Mouse (Mus musculus) heart, embryonic 13.5 days (tissue): ENCODE measurements around the gene Map4k4. TPM values are rescaled to one million over a fixed set of nuclear protein-coding genes. Genes with fewer than 3 reads are reported as not detected.

Experiments used
- ATAC-seq: fragments of 200-750 bp; cut with Nextera tagmentation; 2 replicates; pipeline ENCODE4 v1.8.0; 2017; ENCODE audit warnings: moderate TSS enrichment; ENCODE audit not compliant: insufficient number of reproducible peaks, low FRiP score, low TSS enrichment; ENCODE audit errors: extremely low read depth
- H3K27ac ChIP-seq: fragments of 300-500 bp; sonication (generic); replicated peaks from 2 replicates; pipeline ENCODE4 v1.5.1; 2015; ENCODE audit warnings: moderate library complexity, mild to moderate bottlenecking, inconsistent platforms
- H3K27me3 ChIP-seq: fragments of 300-500 bp; sonication (generic); replicated peaks from 2 replicates; pipeline ENCODE4 v1.6.1; 2015; ENCODE audit warnings: mild to moderate bottlenecking, inconsistent platforms
- H3K36me3 ChIP-seq: fragments of 300-500 bp; sonication (generic); 2 replicates; pipeline ENCODE4 v1.6.1; 2015; ENCODE audit warnings: mild to moderate bottlenecking, inconsistent platforms
- H3K4me1 ChIP-seq: fragments of 300-500 bp; sonication (generic); 2 replicates; pipeline ENCODE4 v1.6.1; 2015; ENCODE audit warnings: inconsistent platforms
- H3K4me2 ChIP-seq: fragments of 300-500 bp; sonication (generic); 2 replicates; pipeline ENCODE4 v1.6.1; 2015; ENCODE audit warnings: inconsistent platforms, mild to moderate bottlenecking, moderate library complexity
- H3K4me3 ChIP-seq: fragments of 300-500 bp; sonication (generic); 2 replicates; pipeline ENCODE4 v1.5.1; 2015; ENCODE audit warnings: moderate library complexity, mild to moderate bottlenecking, inconsistent platforms
- H3K9ac ChIP-seq: fragments of 300-500 bp; sonication (generic); 2 replicates; pipeline ENCODE4 v1.6.1; 2015; ENCODE audit warnings: inconsistent platforms, mild to moderate bottlenecking, moderate library complexity
- H3K9me3 ChIP-seq: fragments of 300-500 bp; sonication (generic); 2 replicates; pipeline ENCODE4 v1.6.1; 2016; ENCODE audit warnings: inconsistent platforms
- WGBS: fragments of 180-500 bp; shearing (Covaris S2); methylation state at CpG from one replicate; pipeline ENCODE4 v1.1.7; 2015; ENCODE audit warnings: mixed read lengths; 5-methylcytosine and 5-hydroxymethylcytosine counted together
- polyA plus RNA-seq: library from polyadenylated mRNA; unstranded; fragments of >200 nt; fragmentation: Nextera tagmentation; extraction: Ambion mirVana; gene quantifications from 2 replicates; pipeline ENCODE4 v1.2.1, GENCODE M21; 2015

Gene Map4k4
- polyA plus RNA-seq, 1 experiment from 2014 or later: 17.5 TPM

DNA sequence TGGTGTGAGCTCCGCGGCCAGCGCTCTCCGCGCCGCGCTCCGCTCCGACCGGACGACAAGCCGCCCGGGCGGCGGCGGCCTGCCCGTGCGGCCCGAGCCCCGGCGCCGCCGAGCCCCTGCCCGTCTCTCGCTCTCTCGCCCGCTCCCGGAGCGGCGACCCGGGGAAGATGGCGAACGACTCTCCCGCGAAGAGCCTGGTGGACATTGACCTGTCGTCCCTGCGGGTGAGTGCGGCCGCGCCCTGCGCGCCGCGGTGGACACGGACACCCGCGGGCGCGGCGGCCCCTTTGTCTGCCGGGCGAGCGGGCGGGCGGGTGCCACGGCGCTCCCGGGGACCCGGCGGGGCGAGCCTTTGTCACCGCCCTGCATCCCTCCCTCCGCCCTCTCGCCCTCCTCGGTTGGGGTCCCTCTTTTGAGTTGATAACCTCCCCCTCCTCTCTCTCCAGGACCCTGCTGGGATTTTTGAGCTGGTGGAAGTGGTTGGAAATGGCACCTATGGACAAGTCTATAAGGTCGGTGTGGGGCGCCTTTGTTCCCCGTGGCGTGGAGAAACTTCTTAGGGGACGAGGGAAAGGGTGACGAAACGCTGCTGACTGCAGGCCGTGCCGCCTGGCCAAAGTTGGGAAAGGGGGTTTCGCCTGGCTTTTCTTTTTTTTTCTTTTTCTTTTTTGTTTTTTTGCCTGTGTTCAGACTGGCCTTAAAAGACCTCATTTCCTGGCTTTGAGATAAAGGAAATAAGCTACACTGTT is 524 bp downstream of the Map4k4 start:
- H3K9me3 ChIP-seq: no peaks in the 10 kb centered on the region
- WGBS: under 1% methylated on average over 66 of the region's 75 CpGs
- no peaks in the 10 kb centered on the region for H3K27me3 ChIP-seq
- peak overlapping the region; percentile 97 for H3K27ac ChIP-seq
- H3K4me2 ChIP-seq: peak overlapping the region; percentile 86
- peaks cover 14% of the 10 kb centered on the region for H3K36me3 ChIP-seq
- ATAC-seq: no peak
- peaks cover 58% of the 10 kb centered on the region for H3K4me1 ChIP-seq
- H3K4me3 ChIP-seq: peak overlapping the region; percentile 86
- peak overlapping the region; percentile 95 for H3K9ac ChIP-seq

DNA sequence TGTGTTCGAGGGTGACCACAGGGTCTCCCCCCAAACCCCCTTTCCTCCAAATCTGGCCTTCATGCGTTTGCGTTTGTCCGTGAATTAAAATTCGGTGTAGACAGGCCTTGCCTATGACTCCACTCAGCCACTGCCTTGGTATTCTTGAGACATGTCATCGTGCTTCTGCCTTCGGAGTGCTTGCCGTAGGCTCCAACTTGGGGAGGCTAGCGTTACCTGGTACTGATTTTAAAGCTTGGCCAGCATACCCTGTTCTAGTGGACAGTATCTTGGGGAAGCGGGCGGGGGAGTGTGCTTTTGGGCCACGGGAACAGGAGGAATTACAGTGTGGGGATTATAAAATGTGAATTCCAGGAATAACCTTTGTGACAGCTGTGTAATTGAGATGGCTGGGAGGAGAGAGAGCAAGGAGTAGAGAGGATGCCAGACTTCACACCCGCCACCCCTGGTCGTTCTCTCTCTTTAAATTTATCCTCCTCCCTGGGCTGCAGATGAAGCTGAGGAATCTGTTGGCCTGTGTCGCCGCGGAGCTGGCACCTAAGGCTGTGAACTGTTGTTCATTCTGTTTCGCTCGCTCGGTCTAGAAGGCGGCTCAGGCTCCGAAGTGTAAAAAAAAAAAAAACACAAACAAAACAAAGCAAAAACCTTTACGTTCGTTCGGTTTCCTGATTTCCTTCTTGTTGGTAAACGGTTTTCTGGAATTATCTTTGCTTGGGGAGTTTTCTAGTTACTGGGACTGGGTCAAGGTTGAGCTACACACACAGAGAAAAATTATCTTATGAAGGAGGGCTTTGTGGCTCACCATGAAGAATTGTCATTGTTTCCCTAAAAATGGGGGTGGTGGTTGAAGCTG is 1.4 kb downstream of the Map4k4 start:
- H3K4me2 ChIP-seq: peak overlapping the region; percentile 86
- no peaks in the 10 kb centered on the region for H3K9me3 ChIP-seq
- peak overlapping the region; percentile 97 for H3K27ac ChIP-seq
- peak overlapping the region; percentile 86 for H3K4me3 ChIP-seq
- peak overlapping the region; percentile 95 for H3K9ac ChIP-seq
- WGBS: 2% methylated on average over 26 of the region's 26 CpGs
- H3K27me3 ChIP-seq: no peaks in the 10 kb centered on the region
- ATAC-seq: no peak
- H3K36me3 ChIP-seq: peaks cover 19% of the 10 kb centered on the region
- H3K4me1 ChIP-seq: peaks cover 59% of the 10 kb centered on the region

DNA sequence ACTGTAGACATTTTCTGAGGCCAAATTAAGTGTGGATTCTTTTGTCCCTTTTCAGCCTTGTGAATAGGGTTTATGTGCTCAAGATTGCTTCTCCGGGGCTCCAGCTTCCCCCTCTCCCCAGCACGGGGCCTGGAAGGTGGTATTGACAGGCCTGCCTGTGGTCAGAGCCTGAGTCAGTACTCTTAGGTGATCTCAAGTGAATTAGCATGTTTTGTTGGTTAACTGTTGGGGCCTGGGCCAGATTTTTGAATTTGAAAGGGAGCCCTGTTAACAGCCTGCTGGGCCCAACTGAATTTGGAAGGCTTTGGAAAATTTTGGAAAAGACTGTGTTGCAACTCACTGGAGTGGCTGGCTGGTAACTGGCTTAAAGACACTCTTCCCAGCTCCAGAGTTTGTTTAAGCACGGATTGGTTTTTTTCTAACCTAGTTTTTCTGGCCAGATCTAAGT is 2.0 kb downstream of the Map4k4 start:
- no peak for ATAC-seq
- Histone ChIP-seq H3K9ac (peak overlapping the region; percentile 95), H3K4me2 (peak overlapping the region; percentile 86), H3K36me3 (peaks cover 23% of the 10 kb centered on the region), H3K9me3 (no peaks in the 10 kb centered on the region), H3K27ac (peak overlapping the region; percentile 97), H3K4me1 (peaks cover 66% of the 10 kb centered on the region), H3K4me3 (peak overlapping the region; percentile 86), H3K27me3 (no peaks in the 10 kb centered on the region)
- 6% methylated on average over 3 of the region's 3 CpGs for WGBS

DNA sequence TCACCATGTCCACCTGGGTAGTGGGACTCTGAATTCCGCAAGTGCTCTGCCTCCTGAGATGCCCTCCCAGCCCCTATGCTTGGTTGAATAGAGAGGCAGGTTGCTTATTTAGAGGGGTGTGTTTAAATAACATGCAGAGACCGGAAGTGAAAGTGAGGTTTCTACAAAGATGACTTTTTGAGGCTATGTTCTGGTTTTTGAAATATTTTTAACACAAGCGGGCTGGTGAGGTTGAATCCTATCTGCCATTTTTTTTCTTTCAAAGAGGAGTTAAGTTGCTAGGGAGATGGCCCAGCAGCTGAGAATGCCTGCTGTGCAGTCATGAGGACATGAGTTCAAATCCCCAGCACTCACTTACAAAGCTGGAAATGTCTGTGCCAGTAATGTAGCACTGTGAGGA is 4.0 kb downstream of the Map4k4 start:
- Histone ChIP-seq H3K9me3 (no peaks in the 10 kb centered on the region), H3K4me2 (peak overlapping the region; percentile 86; the same call in 1 of the 2 replicates), H3K27ac (no peak overlapping the region), H3K36me3 (peaks cover 27% of the 10 kb centered on the region), H3K9ac (no peak overlapping the region), H3K4me3 (no peak overlapping the region), H3K27me3 (no peaks in the 10 kb centered on the region), H3K4me1 (peaks cover 78% of the 10 kb centered on the region)
- no peak for ATAC-seq
- 80% methylated on average over 3 of the region's 3 CpGs for WGBS

DNA sequence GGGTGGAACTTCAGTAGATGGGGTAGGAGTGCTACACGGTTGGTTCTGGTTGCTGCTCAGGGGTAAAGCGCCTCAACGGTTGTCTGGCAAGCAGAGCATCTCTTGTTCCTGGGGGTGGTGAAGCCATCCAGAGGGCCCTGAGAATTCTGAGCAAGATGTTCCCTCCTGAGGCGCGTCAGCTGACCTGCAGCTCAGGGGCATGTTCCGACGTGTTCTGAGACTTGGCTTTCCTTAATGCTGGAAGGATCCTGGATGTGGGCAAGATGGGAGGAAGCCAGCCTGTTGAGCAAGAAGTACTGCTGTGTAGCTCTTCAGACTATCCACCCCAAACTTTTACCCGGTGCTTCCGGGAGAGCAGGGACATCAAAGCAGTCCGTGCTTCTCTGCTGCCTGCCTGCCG is 6.2 kb downstream of the Map4k4 start:
- H3K4me3 ChIP-seq: no peak overlapping the region
- no peak for ATAC-seq
- peak overlapping the region; percentile 45; the same call in 1 of the 2 replicates for H3K9ac ChIP-seq
- peaks cover 94% of the 10 kb centered on the region for H3K4me1 ChIP-seq
- 52% methylated on average over 11 of the region's 11 CpGs for WGBS
- peak overlapping the region; percentile 34 for H3K4me2 ChIP-seq
- no peaks in the 10 kb centered on the region for H3K9me3 ChIP-seq
- 0 out of 2 replicates have a peak overlapping the region, but pooled peaks have one; percentile 1 for H3K27ac ChIP-seq
- peaks cover 40% of the 10 kb centered on the region for H3K36me3 ChIP-seq
- no peaks in the 10 kb centered on the region for H3K27me3 ChIP-seq

DNA sequence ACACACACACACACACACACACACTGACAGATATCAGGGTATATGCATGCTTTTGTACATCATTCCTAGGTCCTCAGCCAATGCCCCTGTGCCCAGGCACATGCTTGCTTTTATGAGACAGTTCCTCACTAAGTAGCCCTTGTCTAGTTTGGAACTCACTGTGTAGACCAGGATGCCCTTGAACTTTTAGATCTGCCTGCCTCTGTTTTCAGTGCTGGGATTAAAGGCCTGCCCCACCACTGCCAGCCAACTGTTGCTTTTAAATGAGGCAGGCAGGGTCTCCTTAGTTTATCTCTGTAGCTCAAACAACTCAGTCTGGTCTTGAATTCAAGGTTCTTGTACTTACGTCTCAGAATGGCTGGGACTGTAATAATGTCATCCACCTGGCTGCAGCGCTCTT is 8.3 kb downstream of the Map4k4 start:
- no peak for ATAC-seq
- Histone ChIP-seq H3K9me3 (no peaks in the 10 kb centered on the region), H3K9ac (0 out of 2 replicates have a peak overlapping the region, but pooled peaks have one; percentile 40), H3K27me3 (no peaks in the 10 kb centered on the region), H3K4me3 (no peak overlapping the region), H3K4me1 (peaks cover 97% of the 10 kb centered on the region), H3K4me2 (no peak overlapping the region), H3K36me3 (peaks cover 52% of the 10 kb centered on the region), H3K27ac (no peak overlapping the region)
- WGBS: 87% methylated on average over 2 of the region's 2 CpGs

DNA sequence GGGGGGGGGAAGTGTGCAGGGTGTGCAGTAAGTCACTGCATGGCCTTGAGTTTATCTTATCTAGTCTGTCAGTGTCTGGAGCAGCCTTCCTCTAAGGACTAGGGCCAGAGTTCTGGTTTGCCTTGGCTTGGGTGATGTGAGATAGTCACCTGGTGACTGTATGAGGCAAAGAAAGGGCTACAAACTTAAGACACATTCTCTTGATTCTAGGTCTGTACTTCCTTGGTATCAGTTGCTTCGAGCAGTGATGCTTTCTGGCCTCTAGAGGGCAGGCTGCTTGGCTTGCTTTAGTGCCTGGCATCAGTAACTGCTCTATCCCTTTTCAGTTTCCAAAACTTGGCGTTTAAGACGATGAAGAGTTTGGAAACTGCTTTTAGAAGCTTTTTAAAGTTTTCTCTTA is 10.7 kb downstream of the Map4k4 start:
- Histone ChIP-seq H3K36me3 (peaks cover 57% of the 10 kb centered on the region), H3K27ac (no peak overlapping the region), H3K9ac (no peak overlapping the region), H3K4me3 (no peak overlapping the region), H3K4me1 (peaks cover 78% of the 10 kb centered on the region), H3K4me2 (no peak overlapping the region), H3K9me3 (no peaks in the 10 kb centered on the region), H3K27me3 (no peaks in the 10 kb centered on the region)
- ATAC-seq: no peak
- WGBS: 56% methylated on average over 3 of the region's 3 CpGs

DNA sequence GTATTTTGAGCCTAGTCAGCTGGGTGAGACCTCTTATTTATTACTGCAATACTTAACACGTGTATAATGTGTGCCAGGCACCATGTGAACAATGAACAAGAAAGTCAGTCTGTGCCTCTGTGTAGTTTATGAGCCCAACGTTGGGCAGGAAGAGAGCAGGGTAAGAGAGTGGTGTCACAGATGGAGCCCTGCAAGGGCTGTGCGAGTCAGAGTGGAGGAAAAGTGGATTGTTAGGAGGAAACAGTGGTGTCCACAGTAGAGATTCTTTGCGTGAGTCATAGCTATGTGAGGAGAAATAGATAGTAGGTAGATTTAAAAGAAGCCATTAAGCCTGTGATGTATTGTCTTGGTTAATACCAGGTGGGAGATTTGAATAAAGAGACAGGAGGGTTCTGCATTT is 12.5 kb downstream of the Map4k4 start:
- H3K4me2 ChIP-seq: no peak overlapping the region
- WGBS: 68% methylated on average over 4 of the region's 4 CpGs
- H3K4me1 ChIP-seq: peaks cover 75% of the 10 kb centered on the region
- H3K36me3 ChIP-seq: peaks cover 49% of the 10 kb centered on the region
- no peak overlapping the region for H3K9ac ChIP-seq
- no peak overlapping the region for H3K27ac ChIP-seq
- no peak for ATAC-seq
- no peaks in the 10 kb centered on the region for H3K9me3 ChIP-seq
- H3K27me3 ChIP-seq: no peaks in the 10 kb centered on the region
- H3K4me3 ChIP-seq: no peak overlapping the region

DNA sequence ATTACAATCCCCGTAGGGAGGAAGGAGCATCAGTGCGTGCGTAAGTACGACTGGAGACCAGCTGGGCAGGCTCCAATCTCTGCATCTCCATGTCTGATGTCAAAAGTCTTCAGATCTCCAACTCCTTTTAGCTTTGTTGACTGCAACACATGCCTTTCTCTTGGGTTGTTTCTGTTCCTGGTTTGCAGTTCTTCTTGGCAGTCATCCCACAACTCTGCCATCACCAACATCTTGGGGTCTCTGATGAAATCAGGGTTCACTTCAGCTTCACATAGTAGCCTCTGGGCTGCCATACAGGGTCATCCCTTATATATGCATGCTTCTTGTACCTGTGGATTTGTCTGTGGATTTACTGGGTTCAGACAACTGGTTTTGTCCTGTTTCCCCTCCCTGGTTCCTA is 15.4 kb downstream of the Map4k4 start:
- no peak overlapping the region for H3K4me2 ChIP-seq
- H3K27ac ChIP-seq: no peak overlapping the region
- no peak overlapping the region for H3K9ac ChIP-seq
- peaks cover 33% of the 10 kb centered on the region for H3K36me3 ChIP-seq
- WGBS: 88% methylated on average over 4 of the region's 4 CpGs
- H3K4me3 ChIP-seq: no peak overlapping the region
- peaks cover 73% of the 10 kb centered on the region for H3K4me1 ChIP-seq
- no peaks in the 10 kb centered on the region for H3K9me3 ChIP-seq
- no peak for ATAC-seq
- no peaks in the 10 kb centered on the region for H3K27me3 ChIP-seq

DNA sequence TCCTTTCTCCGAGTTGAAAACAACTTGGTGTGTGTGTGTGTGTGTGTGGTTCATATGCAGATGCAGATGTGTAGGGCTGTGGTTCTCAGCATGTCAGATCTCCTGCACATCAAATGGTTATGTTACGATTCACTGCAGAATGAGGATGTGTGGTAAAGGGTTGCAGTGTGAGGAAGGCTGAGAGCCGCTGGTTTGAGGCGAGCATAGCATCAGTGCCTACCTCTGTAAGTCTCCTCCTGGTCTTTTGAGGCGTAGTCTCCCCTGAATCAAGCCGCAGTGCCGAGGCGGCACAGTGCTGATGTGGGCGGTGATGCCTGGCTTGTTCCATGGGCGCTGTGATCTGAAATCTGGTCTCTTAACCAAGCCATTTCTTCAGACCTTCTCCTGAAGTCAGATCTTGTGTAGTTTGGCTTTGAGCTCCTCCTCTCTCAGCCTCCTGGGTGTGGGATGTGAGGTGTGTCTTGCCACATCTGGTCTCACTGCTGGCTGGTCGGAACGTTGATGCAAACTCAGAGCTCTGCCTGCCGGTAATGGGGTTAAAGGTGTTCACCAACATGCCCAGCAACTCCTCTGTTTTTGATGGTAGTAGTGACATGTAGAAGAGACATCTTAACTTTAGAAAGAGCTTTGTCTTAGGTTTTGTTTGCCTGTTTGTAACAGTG is 17.3 kb downstream of the Map4k4 start:
- Histone ChIP-seq H3K4me3 (no peak overlapping the region), H3K27ac (peak overlapping the region; percentile 13; the same call in 1 of the 2 replicates), H3K9me3 (no peaks in the 10 kb centered on the region), H3K27me3 (no peaks in the 10 kb centered on the region), H3K4me2 (no peak overlapping the region), H3K4me1 (peaks cover 75% of the 10 kb centered on the region), H3K9ac (peak overlapping the region; percentile 5; the same call in 1 of the 2 replicates), H3K36me3 (peaks cover 22% of the 10 kb centered on the region)
- 80% methylated on average over 13 of the region's 13 CpGs for WGBS
- ATAC-seq: no peak
